11 mouse cellular contexts compared by ENCODE assay signal in genomic region chr3:102198446-102198845, GRCm38 (mm10).
"Had no signal": no experiment of that assay in that cellular context is flagged by ENCODE, and none has a peak within 500 bp of the region (broad histone marks: within the 10 kb centered on the region; RNA-seq: fewer than 3 reads in every experiment).

No protein-coding gene starts in this region.

- H3K27ac ChIP-seq: layer of hippocampus, adult 2 months; liver, embryonic 15.5 days; macrophage; midbrain, embryonic 13.5 days; stomach, postnatal 0 days had no signal

- H3K9me3 ChIP-seq: limb, embryonic 10.5 days; liver, embryonic 15.5 days; midbrain, embryonic 13.5 days had no signal

- H3K4me3 ChIP-seq: layer of hippocampus, adult 2 months; limb, embryonic 10.5 days; liver, embryonic 15.5 days; megakaryocyte, embryonic 14.5 days; midbrain, embryonic 13.5 days had no signal

- ATAC-seq: midbrain, embryonic 13.5 days had no signal

- DNase-seq: lung, adult 2 months; lung, postnatal 14 days; thymus, postnatal 4 days had no signal

- H3K4me2 ChIP-seq: liver, embryonic 11.5 days; liver, embryonic 15.5 days; midbrain, embryonic 13.5 days had no signal

- H3K36me3 ChIP-seq: limb, embryonic 10.5 days; liver, embryonic 15.5 days; midbrain, embryonic 13.5 days had no signal

- H3K9ac ChIP-seq: liver, embryonic 15.5 days; midbrain, embryonic 13.5 days had no signal
